Mouse (Mus musculus) kidney, postnatal 4 days (tissue): ENCODE measurements around the gene Psmd11.
A peak's percentile ranks its signal among the peaks of the same experiment; 100 is the strongest.
"Not testable (repeated sequence)": the region's sequence is repeated elsewhere in the genome, so short reads cannot be mapped to it uniquely, and the experiment has no call there.

ENCODE experiments used
- DNase-seq, 2 experiments: peaks; one replicate each; pipeline ENCODE4 v3.0.0; 2021; ENCODE audit warnings: mixed read lengths in 2 of 2

Gene Psmd11

GRCm38 (mm10) chr11:80429009-80429475, 627 bp downstream of the Psmd11 start:
- peak; percentile 56 to 71 for DNase-seq

- DNase-seq = no peak
Measured at GRCm38 (mm10) chr11:80429500-80430166, 1.2 kb downstream of the Psmd11 start.

- DNase-seq = no peak
Measured at GRCm38 (mm10) chr11:80430366-80430910, 2.0 kb downstream of the Psmd11 start.

- DNase-seq = no peak
Measured at GRCm38 (mm10) chr11:80446916-80447315, 18.5 kb downstream of the Psmd11 start.

- no peak for DNase-seq
Measured at GRCm38 (mm10) chr11:80449859-80450258, 21.4 kb downstream of the Psmd11 start.

GRCm38 (mm10) chr11:80452242-80452641, 23.8 kb downstream of the Psmd11 start:
- DNase-seq = no peak

GRCm38 (mm10) chr11:80453198-80453597, 24.8 kb downstream of the Psmd11 start:
- DNase-seq = no peak

GRCm38 (mm10) chr11:80463605-80464130, 35.3 kb downstream of the Psmd11 start:
- DNase-seq = not testable (repeated sequence)

- no peak for DNase-seq
Measured at GRCm38 (mm10) chr11:80471836-80472605, 43.6 kb downstream of the Psmd11 start.

- DNase-seq = no peak
Measured at GRCm38 (mm10) chr11:80474175-80474691, 45.8 kb downstream of the Psmd11 start.

- no peak for DNase-seq
Measured at GRCm38 (mm10) chr11:80474846-80475245, 46.4 kb downstream of the Psmd11 start.

- DNase-seq = no peak
Measured at GRCm38 (mm10) chr11:80475544-80475943, 47.1 kb downstream of the Psmd11 start.

GRCm38 (mm10) chr11:80476222-80477189, 48.1 kb downstream of the Psmd11 start, which contains the start of gene Cdk5r1:
Gene Cdk5r1 (plus strand): TSS chr11:80477023.
- peak; percentile 89 to 94 for DNase-seq

- peak in 1 of 2 experiments; percentile 44 for DNase-seq
Measured at GRCm38 (mm10) chr11:80477341-80478199, 49.2 kb downstream of the Psmd11 start.

GRCm38 (mm10) chr11:80478694-80479412, 50.4 kb downstream of the Psmd11 start:
- no peak for DNase-seq

GRCm38 (mm10) chr11:80479425-80479824, 51.0 kb downstream of the Psmd11 start:
- DNase-seq = no peak

GRCm38 (mm10) chr11:80479906-80480866, 51.8 kb downstream of the Psmd11 start:
- no peak for DNase-seq

GRCm38 (mm10) chr11:80481409-80482050, 53.1 kb downstream of the Psmd11 start:
- DNase-seq = no peak
